Mouse (Mus musculus) midbrain, embryonic 12.5 days (tissue): Measurements from ENCODE around the gene Nr1d2. TPM values are rescaled to one million over a fixed set of nuclear protein-coding genes. Genes with fewer than 3 reads are reported as not detected.
"Not testable (repeated sequence)": the region's sequence is repeated elsewhere in the genome, so short reads cannot be mapped to it uniquely, and the experiment has no call there.

ENCODE experiments used
- ATAC-seq: fragments of 200-750 bp; cut with Nextera tagmentation; 2 replicates; pipeline ENCODE4 v1.8.0; 2017; ENCODE audit warnings: low read depth, moderate TSS enrichment, moderate library complexity; ENCODE audit not compliant: low FRiP score
- H3K27ac ChIP-seq: fragments of 300-500 bp; sonication (generic); replicated peaks from 2 replicates; pipeline ENCODE4 v1.5.1; 2016; ENCODE audit warnings: mild to moderate bottlenecking
- H3K27me3 ChIP-seq: fragments of 300-500 bp; sonication (generic); 2 replicates; pipeline ENCODE4 v1.6.1; 2016; ENCODE audit warnings: mild to moderate bottlenecking
- H3K36me3 ChIP-seq: fragments of 300-500 bp; sonication (generic); 2 replicates; pipeline ENCODE4 v1.6.1; 2016
- H3K4me1 ChIP-seq: fragments of 300-500 bp; sonication (generic); 2 replicates; pipeline ENCODE4 v1.6.1; 2016
- H3K4me2 ChIP-seq: fragments of 300-500 bp; sonication (generic); replicated peaks from 2 replicates; pipeline ENCODE4 v1.6.1; 2016; ENCODE audit warnings: mild to moderate bottlenecking, moderate library complexity
- H3K4me3 ChIP-seq: fragments of 300-500 bp; sonication (generic); 2 replicates; pipeline ENCODE4 v1.5.1; 2016; ENCODE audit warnings: mild to moderate bottlenecking
- H3K9ac ChIP-seq: fragments of 300-500 bp; sonication (generic); replicated peaks from 2 replicates; pipeline ENCODE4 v1.6.1; 2016; ENCODE audit warnings: mild to moderate bottlenecking, moderate library complexity
- H3K9me3 ChIP-seq: fragments of 300-500 bp; sonication (generic); 2 replicates; pipeline ENCODE4 v1.6.1; 2016; ENCODE audit warnings: mild to moderate bottlenecking
- WGBS: fragments of 180-500 bp; shearing (Covaris S2); methylation state at CpG from one replicate; pipeline ENCODE4 v1.1.7; 2016; 5-methylcytosine and 5-hydroxymethylcytosine counted together
- polyA plus RNA-seq: library from polyadenylated mRNA; unstranded; fragments of >200 nt; fragmentation: Nextera tagmentation; extraction: Ambion mirVana; gene quantifications from 2 replicates; pipeline ENCODE4 v1.2.1, GENCODE M21; 2016

Nr1d2 gene
- polyA plus RNA-seq, 1 experiment from 2014 or later: 4.6 TPM

DNA sequence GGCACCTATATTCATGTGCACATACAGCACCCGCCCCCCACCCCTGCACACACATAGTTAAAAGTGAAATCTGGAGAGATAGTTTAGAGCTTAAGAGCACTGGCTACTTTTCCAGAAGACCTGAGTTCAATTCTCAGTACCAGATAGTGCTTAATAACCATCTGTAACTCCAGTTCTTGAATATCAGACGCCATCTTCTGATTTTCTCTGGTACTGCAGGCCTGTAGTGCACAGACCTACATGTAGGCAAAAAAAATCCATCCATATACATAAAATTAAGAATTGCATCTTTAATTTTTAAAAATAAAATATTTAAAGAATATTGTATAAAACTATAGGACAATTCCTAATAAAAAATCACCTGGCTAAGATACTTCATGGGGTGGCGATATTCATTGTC lies 22.3 kb upstream of the Nr1d2 start:
- Histone ChIP-seq H3K9me3 (no peaks in the 10 kb centered on the region), H3K4me1 (no peaks in the 10 kb centered on the region), H3K36me3 (peaks cover 16% of the 10 kb centered on the region; the same call in 1 of the 2 replicates), H3K4me2 (no peak overlapping the region), H3K27me3 (no peaks in the 10 kb centered on the region), H3K4me3 (no peak overlapping the region), H3K9ac (no peak overlapping the region), H3K27ac (no peak overlapping the region)
- WGBS: 86% methylated on average over 3 of the region's 3 CpGs
- ATAC-seq: no peak

DNA sequence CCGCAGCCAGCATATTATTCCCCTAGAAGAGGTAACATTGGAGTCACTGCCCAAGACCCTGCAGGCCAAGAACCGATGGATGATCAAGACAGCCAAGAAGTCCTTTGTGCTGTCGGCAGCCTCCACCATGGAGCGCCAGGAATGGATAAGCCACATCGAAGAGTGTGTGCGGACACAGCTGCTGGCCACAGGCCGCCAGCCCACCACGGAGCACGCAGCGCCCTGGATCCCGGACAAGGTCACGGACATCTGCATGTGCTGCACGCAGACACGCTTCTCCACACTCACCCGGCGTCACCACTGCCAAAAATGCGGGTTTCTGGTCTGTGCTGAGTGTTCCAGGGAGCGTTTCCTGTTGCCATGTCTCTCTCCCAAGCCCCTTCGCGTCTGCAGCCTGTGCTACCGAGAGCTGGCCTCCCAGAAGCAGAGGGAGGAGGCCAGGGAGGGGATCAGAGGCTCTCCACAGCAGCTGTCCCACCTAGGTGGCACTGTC lies 3.8 kb upstream of the Nr1d2 start:
- WGBS: 85% methylated on average over 21 of the region's 21 CpGs
- Histone ChIP-seq H3K4me3 (no peak overlapping the region), H3K4me1 (no peaks in the 10 kb centered on the region), H3K9ac (no peak overlapping the region), H3K36me3 (no peaks in the 10 kb centered on the region), H3K4me2 (no peak overlapping the region), H3K9me3 (no peaks in the 10 kb centered on the region), H3K27me3 (no peaks in the 10 kb centered on the region), H3K27ac (no peak overlapping the region)
- ATAC-seq: no peak

- WGBS: 88% methylated on average over 4 of the region's 4 CpGs
- no peak overlapping the region for H3K9ac ChIP-seq
- H3K27me3 ChIP-seq: no peaks in the 10 kb centered on the region
- H3K36me3 ChIP-seq: no peaks in the 10 kb centered on the region
- H3K4me1 ChIP-seq: no peaks in the 10 kb centered on the region
- H3K27ac ChIP-seq: no peak overlapping the region
- no peak overlapping the region for H3K4me2 ChIP-seq
- no peak for ATAC-seq
- H3K4me3 ChIP-seq: no peak overlapping the region
- no peaks in the 10 kb centered on the region for H3K9me3 ChIP-seq
Observed at GRCm38 (mm10) chr14:18241786-18242185, 2.9 kb upstream of the Nr1d2 start.

DNA sequence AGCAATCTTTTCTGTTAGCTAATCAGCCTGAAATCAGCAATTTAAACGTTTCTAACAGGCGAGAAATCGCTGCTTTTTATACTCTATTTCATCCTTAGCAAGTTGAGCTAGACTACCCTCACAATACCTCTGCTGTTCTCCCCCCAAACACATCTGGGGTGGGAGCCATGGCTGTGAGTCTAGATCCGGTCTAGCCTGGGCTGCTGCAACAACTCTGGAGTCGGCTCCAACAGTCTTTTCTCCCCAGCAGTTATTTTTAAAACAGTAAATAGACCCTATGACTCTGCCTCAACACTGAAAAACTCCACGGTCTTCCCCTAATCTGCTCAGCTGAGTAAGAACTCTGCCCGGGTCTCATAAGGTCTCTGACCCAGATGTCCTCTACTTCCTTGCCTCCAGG lies 1.2 kb upstream of the Nr1d2 start:
- Histone ChIP-seq H3K9me3 (no peaks in the 10 kb centered on the region), H3K36me3 (no peaks in the 10 kb centered on the region), H3K4me1 (no peaks in the 10 kb centered on the region), H3K4me3 (no peak overlapping the region), H3K27ac (no peak overlapping the region), H3K4me2 (no peak overlapping the region), H3K9ac (no peak overlapping the region), H3K27me3 (no peaks in the 10 kb centered on the region)
- no peak for ATAC-seq
- 75% methylated on average over 7 of the region's 7 CpGs for WGBS

DNA sequence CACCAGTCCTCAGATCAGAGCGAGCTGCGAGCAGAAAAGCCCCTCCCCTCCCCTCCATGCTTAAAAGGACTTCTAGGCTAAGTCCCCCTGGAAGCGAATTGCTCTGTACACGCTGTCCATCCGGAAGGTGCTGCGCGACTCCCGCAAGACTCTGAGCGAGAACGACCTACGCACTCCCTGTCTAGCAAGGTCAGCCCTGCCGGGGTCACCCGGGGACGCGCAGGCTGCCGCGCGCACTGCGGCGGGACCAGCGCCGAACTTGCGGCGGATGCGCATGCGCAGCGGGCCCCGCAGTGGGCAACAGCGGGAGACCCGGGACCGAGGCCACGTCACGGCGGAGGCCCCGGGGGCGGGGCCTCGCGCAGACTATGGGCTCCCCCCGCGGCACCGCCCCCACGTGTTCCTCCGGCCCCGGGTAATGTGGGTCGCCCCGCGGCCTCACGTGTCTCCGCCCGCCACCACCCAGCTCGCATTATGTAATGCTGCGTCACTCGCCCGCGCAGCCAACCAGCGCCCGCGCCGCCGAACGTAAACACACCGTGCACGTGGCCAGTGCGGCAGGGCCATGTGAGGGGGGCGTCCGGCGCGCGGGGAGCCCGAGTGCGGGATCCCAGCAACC lies 687 bp downstream of the Nr1d2 start:
- peak overlapping the region; percentile 77 for H3K4me2 ChIP-seq
- H3K9ac ChIP-seq: peak overlapping the region; percentile 59
- WGBS: under 1% methylated on average over 54 of the region's 71 CpGs
- ATAC-seq: peak; percentile 93
- H3K27me3 ChIP-seq: no peaks in the 10 kb centered on the region
- no peaks in the 10 kb centered on the region for H3K36me3 ChIP-seq
- H3K4me3 ChIP-seq: peak overlapping the region; percentile 76
- H3K27ac ChIP-seq: peak overlapping the region; percentile 60
- H3K4me1 ChIP-seq: no peaks in the 10 kb centered on the region
- no peaks in the 10 kb centered on the region for H3K9me3 ChIP-seq

GRCm38 (mm10) chr14:18237381-18237780 lies 1.5 kb downstream of the Nr1d2 start:
- no peak overlapping the region for H3K4me3 ChIP-seq
- no peaks in the 10 kb centered on the region for H3K9me3 ChIP-seq
- H3K4me1 ChIP-seq: no peaks in the 10 kb centered on the region
- no peaks in the 10 kb centered on the region for H3K36me3 ChIP-seq
- H3K27ac ChIP-seq: no peak overlapping the region
- H3K27me3 ChIP-seq: no peaks in the 10 kb centered on the region
- peak overlapping the region; percentile 77; the same call in 1 of the 2 replicates for H3K4me2 ChIP-seq
- WGBS: 52% methylated on average over 4 of the region's 4 CpGs
- no peak overlapping the region for H3K9ac ChIP-seq
- ATAC-seq: no peak

GRCm38 (mm10) chr14:18236496-18237235 lies 2.3 kb downstream of the Nr1d2 start:
- 88% methylated on average over 2 of the region's 2 CpGs for WGBS
- not testable (repeated sequence) for H3K9ac ChIP-seq, H3K36me3 ChIP-seq, H3K9me3 ChIP-seq, H3K27me3 ChIP-seq, H3K27ac ChIP-seq, H3K4me2 ChIP-seq, H3K4me1 ChIP-seq, ATAC-seq, H3K4me3 ChIP-seq

GRCm38 (mm10) chr14:18233981-18234960 lies 4.7 kb downstream of the Nr1d2 start:
- Histone ChIP-seq H3K36me3 (no peaks in the 10 kb centered on the region), H3K4me3 (no peak overlapping the region), H3K27me3 (no peaks in the 10 kb centered on the region), H3K9me3 (no peaks in the 10 kb centered on the region), H3K27ac (no peak overlapping the region), H3K9ac (no peak overlapping the region), H3K4me2 (no peak overlapping the region), H3K4me1 (no peaks in the 10 kb centered on the region)
- ATAC-seq: no peak
- WGBS: 73% methylated on average over 5 of the region's 5 CpGs

GRCm38 (mm10) chr14:18233076-18233475 lies 5.9 kb downstream of the Nr1d2 start:
- Histone ChIP-seq H3K4me2 (no peak overlapping the region), H3K9ac (no peak overlapping the region), H3K27me3 (no peaks in the 10 kb centered on the region), H3K27ac (no peak overlapping the region), H3K9me3 (no peaks in the 10 kb centered on the region), H3K4me3 (no peak overlapping the region), H3K4me1 (no peaks in the 10 kb centered on the region), H3K36me3 (no peaks in the 10 kb centered on the region)
- ATAC-seq: no peak
- 87% methylated on average over 2 of the region's 2 CpGs for WGBS

DNA sequence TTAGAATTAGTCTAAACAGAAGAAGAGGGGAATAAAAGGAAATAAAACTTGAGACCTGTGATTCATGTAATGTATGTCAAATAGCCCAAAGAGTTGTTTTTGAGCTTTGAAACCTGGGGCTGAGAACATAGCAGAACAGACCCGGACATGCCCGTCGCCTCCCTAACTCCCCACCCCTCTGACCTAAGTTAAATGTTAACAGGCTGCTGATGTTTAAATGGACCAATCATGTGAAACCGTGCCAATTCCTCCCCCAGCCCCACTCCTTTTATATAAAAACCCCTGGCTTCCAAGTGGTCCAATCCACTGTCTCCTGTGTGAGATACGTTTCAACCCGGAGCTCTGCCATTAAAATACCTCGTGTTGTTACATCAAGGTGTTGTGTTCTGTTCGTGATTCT lies 7.1 kb downstream of the Nr1d2 start:
- not testable (repeated sequence) for H3K27ac ChIP-seq, H3K4me1 ChIP-seq, H3K36me3 ChIP-seq, H3K4me3 ChIP-seq, H3K27me3 ChIP-seq, H3K9me3 ChIP-seq, H3K4me2 ChIP-seq, ATAC-seq, H3K9ac ChIP-seq
- WGBS: 96% methylated on average over 8 of the region's 8 CpGs

DNA sequence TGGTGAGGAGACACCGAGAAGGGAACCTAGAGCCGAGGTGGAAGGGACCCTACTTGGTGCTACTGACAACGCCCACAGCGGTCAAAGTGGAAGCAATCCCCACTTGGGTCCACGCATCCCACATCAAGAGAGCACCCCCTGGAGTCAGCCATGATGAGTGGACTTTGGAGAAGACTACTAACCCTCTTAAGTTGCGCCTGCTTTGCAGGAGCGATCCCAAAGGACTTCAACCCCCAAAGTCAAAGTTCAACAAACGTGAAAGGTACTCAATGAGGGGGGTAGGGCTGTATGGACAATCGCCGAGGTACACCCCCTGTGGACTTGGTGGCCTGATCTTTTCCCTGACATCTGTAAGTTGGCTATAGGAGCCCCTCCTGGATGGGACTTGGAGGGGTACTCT lies 9.2 kb downstream of the Nr1d2 start:
- not testable (repeated sequence) for H3K9me3 ChIP-seq, H3K36me3 ChIP-seq, H3K4me2 ChIP-seq, H3K9ac ChIP-seq, H3K27me3 ChIP-seq, H3K4me3 ChIP-seq, H3K27ac ChIP-seq, ATAC-seq, H3K4me1 ChIP-seq
- whole genome bisulfite sequencing: 93% methylated on average over 10 of the region's 10 CpGs

DNA sequence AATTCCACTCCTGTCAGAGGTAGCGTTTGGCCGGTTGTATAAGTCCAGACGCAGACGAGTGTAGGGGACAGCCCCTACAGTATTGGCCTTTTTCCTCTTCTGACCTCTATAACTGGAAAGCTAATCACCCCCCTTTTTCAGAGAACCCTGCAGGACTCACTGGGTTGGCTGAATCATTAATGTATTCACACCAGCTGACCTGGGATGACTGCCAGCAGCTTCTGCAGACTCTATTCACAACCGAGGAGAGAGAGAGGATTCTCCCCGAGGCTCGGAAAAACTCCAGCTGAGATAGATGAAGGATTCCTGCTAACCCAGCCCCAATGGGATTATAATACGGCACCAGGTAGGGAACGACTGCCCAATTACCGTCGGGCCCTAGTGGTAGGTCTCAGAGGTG lies 12.7 kb downstream of the Nr1d2 start:
- not testable (repeated sequence) for H3K9me3 ChIP-seq, H3K36me3 ChIP-seq, H3K27me3 ChIP-seq, H3K27ac ChIP-seq, H3K4me2 ChIP-seq, H3K4me1 ChIP-seq, H3K4me3 ChIP-seq, ATAC-seq, H3K9ac ChIP-seq
- 67% methylated on average over 11 of the region's 11 CpGs for WGBS
